Mouse (Mus musculus): Measurements from ENCODE around the gene Nlrp6. TPM values are rescaled to one million over a fixed set of nuclear protein-coding genes. Genes with fewer than 3 reads are reported as not detected.

The Nlrp6 gene
- total RNA-seq, 2 experiments from 2014 or later = 0.27 to 0.51 TPM

DNA sequence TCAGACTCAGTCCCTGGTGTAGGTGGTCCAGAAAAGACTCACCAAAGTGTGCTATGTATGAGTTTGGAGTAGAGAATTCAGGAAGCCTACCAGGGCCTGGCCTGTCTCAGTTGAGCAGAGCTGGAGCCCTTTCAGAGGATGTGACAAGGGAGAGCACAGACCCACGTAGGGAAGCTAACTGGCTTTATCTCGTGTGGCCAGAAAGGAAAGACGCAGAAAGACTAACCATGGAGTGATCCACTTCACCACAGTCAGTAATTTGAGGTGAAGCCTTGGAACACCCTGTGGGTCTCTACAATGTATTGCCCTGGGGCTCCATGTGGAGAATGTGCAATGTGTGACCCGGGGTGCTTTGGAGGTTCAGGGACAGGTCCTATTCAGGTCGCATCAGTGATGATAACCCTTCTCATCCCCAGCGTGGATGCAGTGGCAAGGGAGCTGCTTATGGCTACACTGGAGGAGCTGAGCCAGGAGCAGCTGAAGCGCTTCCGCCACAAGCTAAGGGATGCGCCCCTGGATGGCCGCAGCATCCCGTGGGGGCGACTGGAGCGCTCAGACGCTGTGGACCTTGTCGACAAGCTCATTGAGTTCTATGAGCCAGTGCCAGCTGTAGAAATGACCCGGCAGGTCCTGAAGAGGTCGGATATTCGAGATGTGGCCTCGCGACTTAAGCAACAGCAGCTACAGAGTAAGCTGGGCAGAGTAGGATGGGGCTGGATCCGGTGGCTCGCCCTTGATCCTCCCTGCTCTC lies 698 bp downstream of the Nlrp6 start:
- H3K27ac ChIP-seq = no peak overlapping the region
- DNase-seq (ENCODE audit: low spot score in 2 of 2) = no peak
- H3K4me3 ChIP-seq = no peak overlapping the region
- no peak for TF ChIP-seq CTCF (conservative IDR thresholded peaks at IDR 0.05)

GRCm38 (mm10) chr7:140922398-140923069 lies 1.8 kb downstream of the Nlrp6 start:
- Histone ChIP-seq H3K4me3 (peak overlapping the region; percentile 53), H3K27ac (no peak overlapping the region)
- no peak for DNase-seq (ENCODE audit: low spot score in 2 of 2)
- TF ChIP-seq CTCF (conservative IDR thresholded peaks at IDR 0.05) = no peak

DNA sequence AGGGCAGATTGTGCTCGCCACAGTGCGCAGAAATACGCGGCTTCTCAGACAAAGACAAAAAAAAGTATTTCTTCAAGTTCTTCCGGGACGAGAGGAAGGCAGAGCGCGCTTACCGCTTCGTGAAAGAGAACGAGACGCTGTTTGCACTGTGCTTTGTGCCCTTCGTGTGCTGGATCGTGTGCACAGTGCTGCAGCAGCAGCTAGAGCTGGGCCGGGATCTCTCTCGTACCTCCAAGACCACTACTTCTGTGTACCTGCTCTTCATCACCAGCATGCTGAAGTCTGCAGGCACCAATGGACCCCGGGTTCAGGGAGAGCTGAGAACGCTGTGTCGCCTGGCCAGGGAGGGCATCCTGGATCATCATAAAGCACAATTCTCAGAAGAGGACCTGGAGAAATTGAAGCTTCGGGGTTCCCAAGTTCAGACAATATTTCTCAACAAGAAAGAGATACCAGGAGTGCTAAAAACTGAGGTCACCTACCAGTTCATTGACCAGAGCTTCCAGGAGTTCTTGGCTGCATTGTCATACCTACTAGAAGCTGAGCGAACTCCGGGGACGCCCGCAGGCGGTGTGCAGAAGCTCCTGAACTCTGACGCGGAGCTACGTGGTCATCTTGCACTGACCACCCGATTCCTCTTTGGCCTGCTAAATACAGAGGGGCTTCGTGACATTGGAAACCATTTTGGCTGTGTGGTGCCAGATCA lies 2.5 kb downstream of the Nlrp6 start:
- H3K4me3 ChIP-seq = peak overlapping the region; percentile 53
- TF ChIP-seq CTCF (conservative IDR thresholded peaks at IDR 0.05) = no peak
- no peak for DNase-seq (ENCODE audit: low spot score in 2 of 2)
- H3K27ac ChIP-seq = no peak overlapping the region

DNA sequence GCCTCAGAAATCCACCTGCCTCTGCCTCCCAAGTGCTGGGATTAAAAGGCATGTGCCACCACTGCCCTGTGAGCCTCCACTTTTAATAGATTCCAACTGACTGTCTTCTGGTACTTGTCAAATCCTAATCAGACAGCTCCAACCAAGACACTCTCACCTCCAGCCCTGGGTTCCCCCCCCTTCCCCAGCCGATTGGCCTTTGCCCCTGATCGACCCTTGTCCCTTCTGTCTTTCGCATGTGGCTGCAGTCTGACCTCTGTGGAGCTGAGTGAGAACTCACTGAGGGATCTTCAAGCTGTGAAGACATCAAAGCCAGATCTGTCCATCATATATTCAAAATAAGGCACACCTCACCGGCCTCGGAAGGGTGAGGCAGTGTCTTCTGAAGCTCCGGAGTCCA lies 6.5 kb downstream of the Nlrp6 start:
- H3K27ac ChIP-seq = no peak overlapping the region
- no peak for TF ChIP-seq CTCF (conservative IDR thresholded peaks at IDR 0.05)
- no peak overlapping the region for H3K4me3 ChIP-seq
- no peak for DNase-seq (ENCODE audit: low spot score in 2 of 2)

DNA sequence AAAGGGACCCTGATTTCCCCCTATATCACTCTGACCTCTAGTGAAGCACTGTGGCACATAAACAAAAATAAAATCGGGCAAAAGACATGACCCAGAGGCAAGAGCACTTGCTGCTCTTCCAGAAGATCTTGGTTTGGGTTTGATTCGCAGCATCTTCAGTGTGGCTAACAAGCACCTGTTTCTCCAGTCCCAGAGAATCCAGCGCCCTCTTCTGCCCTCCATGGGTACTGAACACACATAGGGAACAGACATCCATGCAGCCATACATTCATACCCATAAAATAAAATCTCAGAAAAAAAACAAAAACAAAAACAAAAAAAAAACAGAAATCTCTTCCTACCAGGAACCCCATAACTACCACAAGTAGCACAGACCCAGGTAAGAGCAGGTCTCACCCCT lies 17.7 kb downstream of the Nlrp6 start:
- Histone ChIP-seq H3K27ac (no peak overlapping the region), H3K4me3 (no peak overlapping the region)
- no peak for DNase-seq (ENCODE audit: low spot score in 2 of 2)
- TF ChIP-seq CTCF (conservative IDR thresholded peaks at IDR 0.05) = peak; percentile 38

- Histone ChIP-seq H3K27ac (no peak overlapping the region), H3K4me3 (no peak overlapping the region)
- no peak for DNase-seq (ENCODE audit: low spot score in 2 of 2)
- TF ChIP-seq CTCF (conservative IDR thresholded peaks at IDR 0.05) = no peak
Observed at GRCm38 (mm10) chr7:140938896-140939295, 18.2 kb downstream of the Nlrp6 start.

DNA sequence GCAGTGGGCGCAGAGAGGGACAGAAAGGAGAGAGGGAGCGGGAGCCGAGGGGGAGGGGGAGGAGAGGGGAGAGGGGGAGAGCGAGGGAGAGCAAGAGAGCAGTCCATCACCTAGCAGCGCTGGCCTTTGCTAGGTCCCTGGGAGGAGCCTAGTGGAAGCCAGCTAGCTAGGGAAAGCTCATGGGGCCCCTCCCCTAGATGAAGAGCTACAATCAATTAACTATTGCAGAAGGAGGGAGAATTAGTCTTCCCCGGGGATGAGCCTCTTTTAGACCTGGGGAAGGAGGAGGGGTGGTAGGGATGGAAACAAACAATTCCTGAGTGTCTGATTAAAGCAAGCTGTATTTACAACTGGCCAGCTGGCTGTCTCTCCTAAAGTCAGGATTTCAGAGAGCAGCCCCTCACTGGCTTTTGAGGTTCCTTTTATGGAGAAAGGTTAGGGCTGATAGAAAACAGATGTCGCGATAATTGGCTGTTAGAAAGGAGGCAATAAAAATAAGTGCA lies 19.0 kb downstream of the Nlrp6 start:
- no peak for TF ChIP-seq CTCF (conservative IDR thresholded peaks at IDR 0.05)
- Histone ChIP-seq H3K4me3 (no peak overlapping the region), H3K27ac (no peak overlapping the region)
- DNase-seq (ENCODE audit: low spot score in 2 of 2) = no peak

DNA sequence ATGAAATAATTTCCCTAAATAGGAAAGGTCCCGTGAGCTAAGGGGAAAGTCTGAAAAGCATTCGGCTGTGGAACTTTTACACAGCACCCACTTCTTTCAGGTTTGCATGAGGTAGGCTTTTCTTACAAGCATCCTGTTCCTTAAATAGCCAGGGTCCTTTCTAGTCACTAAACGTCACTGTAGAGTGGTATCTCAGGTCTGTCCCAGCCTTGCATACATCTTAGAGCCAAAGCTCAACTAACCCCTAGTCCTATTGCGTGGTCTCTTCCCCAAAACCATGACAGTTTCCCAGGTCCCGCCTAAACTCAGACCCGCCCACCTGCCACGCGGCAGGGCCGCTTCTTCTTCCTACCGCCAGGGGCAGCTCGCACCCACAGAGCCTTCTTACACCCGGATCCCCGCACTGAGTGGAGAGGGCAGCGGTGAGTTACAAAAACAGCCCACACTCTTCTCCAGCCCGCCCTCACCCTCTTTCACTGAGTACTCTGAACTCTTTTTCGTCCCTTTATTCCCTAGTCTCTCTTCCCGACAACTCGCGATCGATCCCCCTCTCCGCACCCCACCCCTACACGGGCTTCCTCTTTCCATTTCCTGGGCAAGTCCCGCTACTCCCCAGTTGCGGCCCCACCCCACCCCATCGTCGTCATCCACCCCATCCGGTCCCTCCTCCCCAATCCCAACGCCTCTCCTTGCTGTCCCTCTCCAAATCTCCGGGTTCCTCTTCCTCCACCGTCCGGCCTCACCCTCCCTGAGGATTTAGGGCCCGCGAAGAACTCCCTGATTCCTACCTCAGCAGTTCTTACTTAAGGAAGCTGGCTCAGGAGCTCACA lies 20.7 kb downstream of the Nlrp6 start, which contains the start of gene Pgghg:
TSS of gene Pgghg (plus strand) at position 170 of the 830 bp plus-strand sequence.
- Histone ChIP-seq H3K4me3 (peak within 1 kb of the TSS; percentile 54), H3K27ac (peak within 1 kb of the TSS; percentile 89)
- TF ChIP-seq CTCF (conservative IDR thresholded peaks at IDR 0.05) = peak; percentile 93
- peak; percentile 45 to 58 for DNase-seq (ENCODE audit: low spot score in 2 of 2)

DNA sequence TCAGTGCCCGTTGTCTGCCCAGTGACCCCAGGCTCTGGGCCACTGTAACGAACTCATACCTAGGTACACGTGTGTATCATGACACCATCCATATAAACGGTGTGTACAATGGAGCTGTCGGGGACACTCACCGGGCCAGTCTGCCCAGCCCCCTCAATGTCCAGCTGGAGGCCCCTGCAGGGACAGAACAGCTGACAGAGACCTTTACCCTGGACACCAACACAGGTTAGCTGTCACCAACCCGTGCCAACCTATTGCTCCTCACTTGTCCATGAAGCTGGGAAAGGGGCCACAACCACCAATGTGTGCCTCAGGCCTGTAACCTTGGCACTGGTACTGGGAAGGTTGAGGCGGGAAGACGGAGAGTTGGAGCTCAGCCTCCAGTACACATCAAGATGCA lies 21.6 kb downstream of the Nlrp6 start:
- DNase-seq (ENCODE audit: low spot score in 2 of 2) = no peak
- peak overlapping the region; percentile 54 for H3K4me3 ChIP-seq
- H3K27ac ChIP-seq = peak overlapping the region; percentile 89
- no peak for TF ChIP-seq CTCF (conservative IDR thresholded peaks at IDR 0.05)

- Histone ChIP-seq H3K27ac (no peak overlapping the region), H3K4me3 (no peak overlapping the region)
- no peak for TF ChIP-seq CTCF (conservative IDR thresholded peaks at IDR 0.05)
- no peak for DNase-seq (ENCODE audit: low spot score in 2 of 2)
Observed at GRCm38 (mm10) chr7:140942811-140943210, 22.1 kb downstream of the Nlrp6 start.

GRCm38 (mm10) chr7:140943356-140943755 lies 22.7 kb downstream of the Nlrp6 start:
- DNase-seq (ENCODE audit: low spot score in 2 of 2) = no peak
- H3K4me3 ChIP-seq = no peak overlapping the region
- no peak for TF ChIP-seq CTCF (conservative IDR thresholded peaks at IDR 0.05)
- H3K27ac ChIP-seq = no peak overlapping the region

GRCm38 (mm10) chr7:140944236-140944635 lies 23.5 kb downstream of the Nlrp6 start:
- H3K4me3 ChIP-seq = no peak overlapping the region
- no peak for DNase-seq (ENCODE audit: low spot score in 2 of 2)
- H3K27ac ChIP-seq = no peak overlapping the region
- TF ChIP-seq CTCF (conservative IDR thresholded peaks at IDR 0.05) = no peak

Measured in layer of hippocampus, adult 2 months (tissue).